Mouse (Mus musculus): ENCODE measurements around the gene Wdr20.

DNA sequence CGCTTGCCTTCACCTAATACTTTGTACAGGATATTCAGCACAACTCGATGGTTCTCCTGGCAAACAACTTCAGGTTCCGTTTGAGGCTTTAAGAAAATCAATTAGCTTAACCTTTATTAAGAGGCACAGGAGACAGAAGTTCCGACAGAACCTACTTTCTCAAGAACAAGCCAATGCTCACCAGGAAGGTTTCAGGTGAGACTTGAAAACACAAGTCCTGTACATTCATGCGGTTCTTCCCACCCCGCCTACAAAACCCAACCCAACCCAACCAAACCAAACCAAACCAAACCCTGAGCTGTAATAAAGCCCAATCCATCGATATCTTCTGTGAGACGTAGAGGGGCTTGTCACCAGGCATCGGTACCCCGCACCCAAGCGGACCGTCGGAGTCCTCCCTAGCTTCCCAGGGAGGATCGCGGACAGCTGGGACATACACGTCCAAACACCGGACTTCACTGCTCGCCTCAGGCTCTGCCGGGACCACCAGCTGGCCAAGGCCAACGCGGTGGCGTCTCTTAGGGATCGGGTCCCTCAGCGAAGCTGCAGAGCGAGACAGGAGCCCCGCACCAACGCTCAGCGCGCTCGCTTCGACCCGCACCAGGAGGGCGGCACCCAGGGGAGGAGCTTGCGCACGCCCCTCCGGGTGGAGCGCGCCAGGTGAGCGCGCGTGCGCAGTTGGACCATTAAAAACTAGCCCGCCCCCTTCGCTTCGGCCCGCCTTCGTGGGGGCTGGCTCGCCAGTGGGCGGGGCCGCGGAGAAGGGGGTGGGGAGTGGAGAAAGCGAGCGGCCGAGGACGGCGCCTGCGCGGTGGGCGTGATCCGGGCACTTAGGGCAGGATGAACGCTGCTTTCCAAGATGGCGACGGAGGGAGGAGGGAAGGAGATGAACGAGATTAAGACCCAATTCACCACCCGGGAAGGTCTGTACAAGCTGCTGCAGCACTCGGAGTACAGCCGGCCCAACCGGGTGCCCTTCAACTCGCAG, at the start of gene Wdr20:
- TF ChIP-seq CTCF (IDR thresholded peaks at IDR 0.05; ENCODE audit: low read depth) (no peak), EP300 (IDR thresholded peaks at IDR 0.05; ENCODE audit: low read depth) (no peak)
